Mouse (Mus musculus): ENCODE results near the gene Wdr72. TPM values are rescaled to one million over a fixed set of nuclear protein-coding genes. Genes with fewer than 3 reads are reported as not detected.

Wdr72 gene
- polyA plus RNA-seq, 1 experiment from 2014 or later, result 0.20 TPM

- Histone ChIP-seq H3K27ac (no peak overlapping the region), H3K4me3 (replicated peaks) (no peak overlapping the region)
- whole genome bisulfite sequencing, result 30% methylated on average over 1 of the region's 1 CpGs
Measured at GRCm38 (mm10) chr9:74249486-74249885, 139.3 kb downstream of the Wdr72 start.

GRCm38 (mm10) chr9:74250522-74250921, 140.4 kb downstream of the Wdr72 start:
- Histone ChIP-seq H3K27ac (no peak overlapping the region), H3K9ac (no peak overlapping the region), H3K27me3 (no peaks in the 10 kb centered on the region), H3K9me3 (no peaks in the 10 kb centered on the region), H3K4me3 (replicated peaks) (no peak overlapping the region), H3K36me3 (replicated peaks) (no peaks in the 10 kb centered on the region), H3K4me1 (no peaks in the 10 kb centered on the region; the same call in 1 of the 2 replicates), H3K4me2 (no peak overlapping the region)
- ATAC-seq (ENCODE audit: low FRiP score), result no peak
- WGBS, result 51% methylated on average over 1 of the region's 1 CpGs

More at GRCm38 (mm10) chr9:74249486-74249885, 139.3 kb downstream of the Wdr72 start:
- H3K9me3 ChIP-seq, result no peaks in the 10 kb centered on the region
- no peaks in the 10 kb centered on the region for H3K27me3 ChIP-seq
- H3K4me2 ChIP-seq, result no peak overlapping the region
- no peak for ATAC-seq (ENCODE audit: low FRiP score)
- H3K9ac ChIP-seq, result no peak overlapping the region
- no peaks in the 10 kb centered on the region for H3K36me3 ChIP-seq (replicated peaks)
- H3K4me1 ChIP-seq, result no peaks in the 10 kb centered on the region

- WGBS, result 33% methylated on average over 4 of the region's 4 CpGs
- no peaks in the 10 kb centered on the region for H3K27me3 ChIP-seq
- no peak overlapping the region for H3K27ac ChIP-seq
Measured at GRCm38 (mm10) chr9:74258389-74258788, 148.2 kb downstream of the Wdr72 start.

GRCm38 (mm10) chr9:74277752-74278385, 167.7 kb downstream of the Wdr72 start:
- H3K9ac ChIP-seq, result no peak overlapping the region

More at GRCm38 (mm10) chr9:74258389-74258788, 148.2 kb downstream of the Wdr72 start:
- H3K4me3 ChIP-seq (replicated peaks), result no peak overlapping the region
- H3K36me3 ChIP-seq (replicated peaks), result no peaks in the 10 kb centered on the region
- no peak overlapping the region for H3K4me2 ChIP-seq
- H3K9ac ChIP-seq, result no peak overlapping the region
- H3K9me3 ChIP-seq, result no peaks in the 10 kb centered on the region
- H3K4me1 ChIP-seq, result no peaks in the 10 kb centered on the region; the same call in 1 of the 2 replicates
- no peak for ATAC-seq (ENCODE audit: low FRiP score)

GRCm38 (mm10) chr9:74282072-74282471, 171.9 kb downstream of the Wdr72 start:
- WGBS, result 8% methylated on average over 3 of the region's 3 CpGs
- no peak for ATAC-seq (ENCODE audit: low FRiP score)
- H3K4me1 ChIP-seq, result peaks cover 25% of the 10 kb centered on the region
- no peaks in the 10 kb centered on the region for H3K36me3 ChIP-seq (replicated peaks)
- H3K27ac ChIP-seq, result no peak overlapping the region
- no peak overlapping the region for H3K9ac ChIP-seq
- no peak overlapping the region for H3K4me2 ChIP-seq
- H3K27me3 ChIP-seq, result 0 out of 2 replicates have a peak, but pooled peaks cover 3% of the 10 kb centered on the region
- H3K4me3 ChIP-seq (replicated peaks), result no peak overlapping the region
- no peaks in the 10 kb centered on the region for H3K9me3 ChIP-seq

More at GRCm38 (mm10) chr9:74277752-74278385, 167.7 kb downstream of the Wdr72 start:
- Histone ChIP-seq H3K4me2 (peak overlapping the region; percentile 25; the same call in 1 of the 2 replicates), H3K4me1 (peaks cover 35% of the 10 kb centered on the region), H3K9me3 (no peaks in the 10 kb centered on the region), H3K36me3 (replicated peaks) (no peaks in the 10 kb centered on the region), H3K27ac (no peak overlapping the region; the same call in 1 of the 2 replicates), H3K27me3 (no peaks in the 10 kb centered on the region), H3K4me3 (replicated peaks) (no peak overlapping the region)
- 34% methylated on average over 14 of the region's 14 CpGs for WGBS
- ATAC-seq (ENCODE audit: low FRiP score), result peak; percentile 62; the same call in 1 of the 2 replicates

GRCm38 (mm10) chr9:74286210-74286609, 176.1 kb downstream of the Wdr72 start:
- WGBS, result 63% methylated on average over 2 of the region's 2 CpGs
- peaks cover 11% of the 10 kb centered on the region for H3K4me1 ChIP-seq
- H3K36me3 ChIP-seq (replicated peaks), result no peaks in the 10 kb centered on the region
- H3K9ac ChIP-seq, result no peak overlapping the region
- no peak overlapping the region for H3K4me3 ChIP-seq (replicated peaks)
- H3K27me3 ChIP-seq, result 0 out of 2 replicates have a peak, but pooled peaks cover 3% of the 10 kb centered on the region
- ATAC-seq (ENCODE audit: low FRiP score), result no peak
- no peak overlapping the region for H3K27ac ChIP-seq
- no peaks in the 10 kb centered on the region for H3K9me3 ChIP-seq
- H3K4me2 ChIP-seq, result no peak overlapping the region

GRCm38 (mm10) chr9:74294479-74294878, 184.3 kb downstream of the Wdr72 start:
- Histone ChIP-seq H3K27me3 (no peaks in the 10 kb centered on the region), H3K4me3 (replicated peaks) (no peak overlapping the region), H3K27ac (no peak overlapping the region), H3K9me3 (no peaks in the 10 kb centered on the region), H3K4me1 (no peaks in the 10 kb centered on the region), H3K4me2 (no peak overlapping the region), H3K9ac (no peak overlapping the region), H3K36me3 (replicated peaks) (no peaks in the 10 kb centered on the region)
- WGBS, result 89% methylated on average over 3 of the region's 3 CpGs
- ATAC-seq (ENCODE audit: low FRiP score), result no peak

GRCm38 (mm10) chr9:74318771-74319170, 208.6 kb downstream of the Wdr72 start:
- no peak for ATAC-seq (ENCODE audit: low FRiP score)
- H3K4me3 ChIP-seq (replicated peaks), result no peak overlapping the region
- no peak overlapping the region for H3K9ac ChIP-seq
- 94% methylated on average over 1 of the region's 1 CpGs for WGBS
- H3K27ac ChIP-seq, result no peak overlapping the region
- no peaks in the 10 kb centered on the region for H3K9me3 ChIP-seq
- no peak overlapping the region for H3K4me2 ChIP-seq
- no peaks in the 10 kb centered on the region for H3K4me1 ChIP-seq
- H3K36me3 ChIP-seq (replicated peaks), result no peaks in the 10 kb centered on the region
- no peaks in the 10 kb centered on the region; the same call in 1 of the 2 replicates for H3K27me3 ChIP-seq

GRCm38 (mm10) chr9:74324089-74324924, 214.2 kb downstream of the Wdr72 start:
- Histone ChIP-seq H3K9me3 (no peaks in the 10 kb centered on the region), H3K4me2 (no peak overlapping the region), H3K4me3 (replicated peaks) (no peak overlapping the region), H3K9ac (no peak overlapping the region), H3K36me3 (replicated peaks) (no peaks in the 10 kb centered on the region), H3K27me3 (peaks cover 19% of the 10 kb centered on the region), H3K4me1 (no peaks in the 10 kb centered on the region; the same call in 1 of the 2 replicates), H3K27ac (no peak overlapping the region)
- 62% methylated on average over 11 of the region's 11 CpGs for WGBS
- no peak for ATAC-seq (ENCODE audit: low FRiP score)

GRCm38 (mm10) chr9:74324925-74325295, 214.8 kb downstream of the Wdr72 start:
- ATAC-seq (ENCODE audit: low FRiP score), result no peak
- Histone ChIP-seq H3K9me3 (no peaks in the 10 kb centered on the region), H3K4me2 (no peak overlapping the region), H3K4me3 (replicated peaks) (no peak overlapping the region), H3K4me1 (no peaks in the 10 kb centered on the region; the same call in 1 of the 2 replicates), H3K9ac (no peak overlapping the region), H3K36me3 (replicated peaks) (no peaks in the 10 kb centered on the region), H3K27ac (no peak overlapping the region), H3K27me3 (peaks cover 19% of the 10 kb centered on the region)
- WGBS, result 17% methylated on average over 3 of the region's 3 CpGs

GRCm38 (mm10) chr9:74325981-74326380, 215.8 kb downstream of the Wdr72 start:
- Histone ChIP-seq H3K27me3 (peaks cover 19% of the 10 kb centered on the region), H3K27ac (no peak overlapping the region), H3K9me3 (no peaks in the 10 kb centered on the region), H3K4me1 (peaks cover 4% of the 10 kb centered on the region), H3K4me3 (replicated peaks) (no peak overlapping the region), H3K36me3 (replicated peaks) (no peaks in the 10 kb centered on the region), H3K9ac (no peak overlapping the region), H3K4me2 (no peak overlapping the region)
- no peak for ATAC-seq (ENCODE audit: low FRiP score)
- WGBS, result 100% methylated on average over 1 of the region's 1 CpGs

GRCm38 (mm10) chr9:74328821-74329220, 218.7 kb downstream of the Wdr72 start:
- ATAC-seq (ENCODE audit: low FRiP score), result no peak
- Histone ChIP-seq H3K9ac (no peak overlapping the region), H3K27ac (no peak overlapping the region), H3K4me1 (peaks cover 10% of the 10 kb centered on the region), H3K36me3 (replicated peaks) (no peaks in the 10 kb centered on the region), H3K9me3 (no peaks in the 10 kb centered on the region), H3K4me2 (no peak overlapping the region), H3K4me3 (replicated peaks) (no peak overlapping the region), H3K27me3 (peaks cover 34% of the 10 kb centered on the region)
- WGBS, result 82% methylated on average over 5 of the region's 5 CpGs

Data from forebrain, embryonic 12.5 days (tissue).